Mouse (Mus musculus): ENCODE measurements at regions not wholly inside any gene's neighbourhood (a gene's known extent, or its start where the extent isn't known, plus 50 kb on each side); places are given as distances from the start of the nearest gene placed in this dataset.
A peak's percentile ranks its signal among the peaks of the same experiment; 100 is the strongest.

- peak; percentile 2 to 4 for DNase-seq
Measured at GRCm38 (mm10) chr5:132892591-132892990, 349.4 kb upstream of the Auts2 start.

DNA sequence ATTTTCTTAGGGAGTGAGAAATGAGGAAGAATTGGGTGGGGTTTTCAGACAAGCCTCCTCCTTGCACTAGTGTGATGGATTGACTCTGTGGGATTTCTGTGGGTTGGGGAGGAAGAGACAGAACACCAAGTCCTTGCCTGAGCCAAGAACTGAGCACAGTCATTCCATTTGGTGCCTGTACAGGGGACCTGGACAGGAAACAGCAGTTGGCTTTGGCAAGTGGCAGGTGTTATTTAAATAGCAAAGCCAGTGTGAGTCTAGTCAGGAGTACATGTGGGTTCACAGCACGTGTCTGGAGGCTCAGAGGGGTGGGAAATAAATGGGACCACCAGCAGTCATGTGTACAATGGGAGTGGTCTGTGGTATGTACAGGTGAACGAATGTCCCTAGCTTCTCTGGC lies 341.0 kb upstream of the Auts2 start:
- DNase-seq: no peak

- no peak for DNase-seq
Measured at GRCm38 (mm10) chr5:132882291-132882690, 339.1 kb upstream of the Auts2 start.

DNA sequence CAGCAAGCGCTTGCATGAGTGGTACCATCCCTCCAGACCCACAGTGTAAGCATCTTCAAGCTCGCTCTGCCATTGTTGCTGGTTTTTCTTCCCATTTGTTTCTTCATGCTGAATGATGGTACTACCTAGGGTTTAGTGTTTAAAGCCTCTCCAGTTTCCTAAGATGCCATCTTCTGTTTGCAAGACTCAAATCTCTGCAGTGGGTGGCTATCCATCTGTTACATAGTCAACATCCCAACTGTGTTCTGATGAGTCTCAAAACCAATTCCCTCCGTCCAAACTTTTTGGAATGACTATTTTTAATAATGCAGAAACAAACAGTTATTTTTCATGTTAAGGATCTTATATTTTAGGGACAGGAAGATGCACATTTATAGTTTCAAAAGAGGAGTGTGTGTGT lies 338.0 kb upstream of the Auts2 start:
- DNase-seq: no peak

- no peak for DNase-seq
Measured at GRCm38 (mm10) chr5:132876336-132876840, 333.2 kb upstream of the Auts2 start.

GRCm38 (mm10) chr5:132858846-132859510 lies 315.8 kb upstream of the Auts2 start:
- DNase-seq: no peak

- DNase-seq: no peak
Measured at GRCm38 (mm10) chr5:132855619-132856510, 312.7 kb upstream of the Auts2 start.

DNA sequence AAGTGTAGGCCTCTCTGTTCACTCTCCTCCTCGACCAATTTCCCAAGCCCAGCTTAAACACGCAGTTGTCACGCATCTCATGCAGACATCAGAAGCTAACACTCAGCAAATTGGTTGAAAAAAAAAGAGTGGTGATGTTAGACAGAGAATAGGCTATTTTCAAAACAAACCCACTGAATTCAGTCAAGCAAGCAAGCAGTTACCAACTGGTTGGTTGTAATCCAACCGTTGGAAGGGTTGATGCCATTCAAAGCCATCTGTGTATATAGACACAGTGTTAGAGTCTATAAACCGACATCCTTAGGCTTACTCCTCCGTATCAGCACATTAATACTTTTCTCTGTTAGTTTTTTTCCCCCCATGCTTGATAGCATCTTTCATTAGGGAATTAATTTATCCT lies 307.6 kb upstream of the Auts2 start:
- DNase-seq: no peak

DNA sequence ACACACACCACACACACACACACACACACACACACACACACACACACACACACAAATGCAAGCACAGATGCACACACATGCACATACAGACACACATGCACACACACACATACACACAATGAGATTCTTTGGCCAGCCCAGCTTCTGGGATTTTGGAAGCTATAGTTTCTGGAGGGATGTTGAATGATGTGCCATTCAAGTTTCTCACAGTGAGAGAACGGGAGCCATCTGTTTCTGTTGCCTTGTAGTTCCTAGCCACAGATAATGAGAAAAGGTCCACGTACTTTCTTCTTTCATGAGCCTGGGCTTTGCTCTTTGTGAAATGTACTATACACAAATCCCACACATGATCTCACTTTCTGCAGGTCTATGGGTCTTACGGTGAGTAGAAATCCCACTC lies 304.9 kb upstream of the Auts2 start:
- no peak for DNase-seq

DNA sequence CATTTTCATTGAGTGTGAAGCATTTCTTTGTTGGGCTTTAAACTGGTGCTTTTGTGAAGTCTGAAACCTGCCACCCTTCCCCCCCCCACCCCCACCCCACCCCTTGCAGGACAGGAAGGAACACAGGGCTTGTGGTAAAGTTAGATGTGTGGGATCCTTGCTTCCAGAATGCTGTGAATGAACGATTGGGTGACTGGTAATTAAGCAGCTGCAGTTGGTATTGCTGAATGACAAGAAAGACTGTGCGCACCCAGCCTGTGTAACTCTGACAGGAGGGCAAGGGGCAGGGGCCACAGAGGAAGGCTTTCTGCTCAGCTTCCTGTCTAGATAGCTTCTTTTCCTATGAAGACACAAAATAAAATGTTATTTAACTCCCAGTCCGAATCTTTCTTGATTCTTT lies 300.1 kb upstream of the Auts2 start:
- no peak for DNase-seq

DNA sequence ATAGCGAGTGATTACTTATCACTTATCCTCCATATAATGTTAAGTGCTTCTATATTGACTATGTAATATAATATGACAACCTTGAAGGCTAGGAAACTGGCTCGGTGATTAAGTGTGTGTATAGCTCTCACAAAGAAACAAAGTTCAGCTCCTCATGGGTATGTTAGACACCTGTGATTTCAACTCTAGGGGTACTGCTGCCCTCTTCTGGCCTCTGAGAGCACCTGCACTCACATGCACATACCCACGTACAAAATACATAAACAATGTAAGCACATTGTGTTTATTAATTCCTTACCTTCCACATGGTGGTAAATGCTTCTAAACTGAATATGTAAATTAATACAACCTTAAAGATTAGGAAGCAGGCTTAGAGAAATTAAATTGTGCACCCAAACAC lies 298.6 kb upstream of the Auts2 start:
- no peak for DNase-seq

DNA sequence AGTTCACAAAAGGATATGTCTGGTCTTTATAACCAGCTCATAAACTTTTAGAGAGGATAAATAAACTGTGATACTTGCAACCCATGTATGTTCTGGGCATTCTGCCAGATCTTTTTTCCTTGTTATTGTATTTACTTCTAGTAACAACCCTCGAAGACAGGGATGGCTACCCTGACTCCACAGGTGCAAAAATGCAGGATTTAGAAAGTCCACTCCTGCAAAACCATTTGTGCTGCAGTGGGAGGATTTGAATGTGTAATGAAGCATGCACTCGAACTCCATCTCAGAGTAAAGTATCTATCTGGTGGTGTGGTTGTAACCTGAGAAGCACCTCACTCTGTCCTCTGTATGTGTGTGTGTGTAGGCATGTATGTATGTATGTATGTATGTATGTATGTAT lies 294.3 kb upstream of the Auts2 start:
- no peak for DNase-seq

GRCm38 (mm10) chr5:132828993-132829392 lies 285.8 kb upstream of the Auts2 start:
- no peak for DNase-seq

GRCm38 (mm10) chr5:132827555-132828333 lies 284.6 kb upstream of the Auts2 start:
- no peak for DNase-seq

DNA sequence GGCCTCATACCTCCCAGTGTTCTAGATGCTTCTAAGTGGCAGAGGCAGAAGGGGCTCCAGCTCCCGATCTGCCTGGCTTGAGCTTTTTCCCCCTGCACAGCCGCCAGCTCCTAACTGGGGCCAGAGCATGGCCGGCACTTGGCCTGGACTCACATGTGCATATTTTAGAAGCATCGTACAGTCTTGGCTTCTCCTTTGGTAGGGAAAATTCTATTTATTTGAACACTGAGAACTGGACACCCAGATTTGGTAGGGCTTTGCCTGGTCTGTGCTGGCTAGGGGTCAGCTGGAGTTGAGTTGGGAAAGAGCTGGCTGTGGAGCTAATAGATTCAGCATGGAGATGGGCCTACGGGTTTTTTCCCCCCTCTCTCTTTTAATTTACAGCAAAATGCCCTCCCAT lies 282.9 kb upstream of the Auts2 start:
- peak; percentile 4 to 5 for DNase-seq

- no peak for DNase-seq
Measured at GRCm38 (mm10) chr5:132817665-132818064, 274.5 kb upstream of the Auts2 start.

DNA sequence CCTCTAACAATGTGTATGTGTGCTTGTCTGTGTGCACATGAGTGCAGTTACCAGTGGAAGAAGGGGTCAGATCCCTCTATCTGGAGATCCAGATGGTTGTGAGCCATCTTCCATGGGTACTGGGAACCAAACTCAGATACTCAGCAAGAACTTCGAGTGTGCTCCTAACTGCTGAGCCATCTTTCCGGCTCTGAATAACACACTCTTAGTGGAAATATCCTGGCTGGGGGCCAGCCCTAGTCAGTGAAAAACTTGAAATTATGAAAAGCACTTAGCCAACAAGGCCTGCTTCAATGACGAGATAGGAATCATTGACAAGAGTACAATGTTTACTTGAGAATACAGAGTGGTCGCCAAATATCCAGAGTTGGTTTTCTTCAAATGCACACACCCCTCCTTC lies 266.0 kb upstream of the Auts2 start:
- DNase-seq: no peak

- no peak for DNase-seq
Measured at GRCm38 (mm10) chr5:132796061-132796460, 252.9 kb upstream of the Auts2 start.

DNA sequence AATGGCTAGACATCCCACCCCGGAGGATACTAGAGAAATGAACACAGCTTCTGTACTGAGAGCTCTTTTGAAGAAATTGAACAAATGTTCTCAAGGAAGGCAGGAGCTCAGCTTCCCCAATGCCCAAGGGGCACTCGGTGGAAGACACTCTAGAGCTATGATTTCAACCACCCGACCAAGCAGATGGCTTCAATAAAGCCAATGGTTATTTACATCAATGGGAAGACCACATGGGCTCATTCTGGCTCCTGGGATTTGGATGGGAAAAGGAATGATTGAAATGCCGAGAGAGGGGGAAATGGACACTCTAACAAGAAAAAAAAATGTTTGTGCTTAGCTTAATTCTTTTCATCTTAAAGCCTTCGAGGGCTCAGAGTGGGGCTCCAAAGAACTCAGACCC lies 249.3 kb upstream of the Auts2 start:
- DNase-seq: no peak

- DNase-seq: no peak
Measured at GRCm38 (mm10) chr5:132785291-132785690, 242.1 kb upstream of the Auts2 start.

DNA sequence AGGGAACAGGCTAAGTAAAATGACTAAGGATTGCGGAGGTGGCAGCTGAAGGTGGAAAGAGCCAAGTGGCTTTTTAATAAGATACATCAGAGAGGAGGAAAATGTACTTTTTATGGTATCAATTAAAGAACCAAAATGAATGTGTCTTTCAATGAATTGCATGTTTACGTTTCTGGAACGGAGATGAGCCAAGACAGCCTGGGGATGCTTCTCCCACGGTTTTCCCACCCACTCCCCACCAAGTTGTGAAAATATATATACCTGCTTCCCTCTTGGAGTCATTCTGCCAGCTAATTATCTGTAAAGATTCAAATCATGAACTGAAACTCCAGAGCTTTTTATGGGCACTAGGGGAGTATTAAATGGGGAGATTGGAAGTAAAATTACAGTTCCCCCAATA lies 241.6 kb upstream of the Auts2 start:
- no peak for DNase-seq

DNA sequence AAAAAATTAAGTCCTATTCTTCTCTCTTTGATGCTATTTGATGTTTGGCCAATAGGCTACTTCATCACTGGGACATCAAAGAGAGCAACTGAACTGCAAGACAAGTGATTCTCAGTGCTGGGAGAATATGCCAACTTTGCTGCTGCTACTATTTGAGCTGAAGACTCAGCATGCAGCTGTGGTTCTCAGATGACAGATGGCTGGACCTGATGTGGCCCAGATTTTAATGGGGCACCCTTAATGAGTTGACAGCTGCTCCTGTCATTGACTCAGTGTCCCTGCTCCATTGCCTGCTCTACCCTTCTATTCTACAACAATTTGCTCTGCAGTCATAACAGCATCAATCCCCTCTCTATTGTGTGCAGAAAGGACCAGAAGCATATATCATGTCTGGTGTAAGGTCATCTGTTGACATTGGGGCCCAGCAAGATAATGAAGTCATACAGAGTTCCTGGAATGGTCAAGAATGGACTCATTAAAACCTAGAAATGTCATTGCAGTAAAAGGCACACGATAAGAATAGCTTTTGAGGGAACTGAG lies 231.1 kb upstream of the Auts2 start:
- DNase-seq: no peak

GRCm38 (mm10) chr5:132760396-132760795 lies 217.3 kb upstream of the Auts2 start:
- no peak for DNase-seq
